Mouse (Mus musculus) left cerebral cortex, adult 18-20 months (tissue): ENCODE measurements around the gene Mief2. TPM values are rescaled to one million over a fixed set of nuclear protein-coding genes. Genes with fewer than 3 reads are reported as not detected.
A peak's percentile ranks its signal among the peaks of the same experiment; 100 is the strongest.

Experiments
- DNase-seq, 2 experiments: peaks; one replicate each; pipeline ENCODE4 v3.0.0; 2021 to 2022; ENCODE audit warnings: low spot score in 2 of 2, mixed read lengths in 1 of 2
- long read RNA-seq, 2 experiments: library from polyadenylated mRNA; stranded (forward); transcript quantifications; one replicate each; pipeline ENCODE4 v2.0.0; 2021
- total RNA-seq, 2 experiments: library from RNA; stranded (reverse); gene quantifications; 2 replicates each; pipeline ENCODE4 v1.2.3; 2021

The Mief2 gene
- total RNA-seq: 10 to 100 TPM; 19.5 to 19.9 TPM
- long read RNA-seq, experiment 1, transcript Mief2-203 (3 exons, 716 nt): minor isoform, 6 of 41 reads
- long read RNA-seq, experiment 1, transcript Mief2-201 (4 exons, 2,522 nt): major isoform, 14 of 41 reads
- long read RNA-seq, experiment 1, partial matches to known transcripts: 10 of 41 reads
- long read RNA-seq, experiment 1, other reads (novel, unspliced or antisense): 11 of 41 reads
- long read RNA-seq, experiment 2, transcript Mief2-201 (4 exons, 2,522 nt): major isoform, 13 of 30 reads
- long read RNA-seq, experiment 2, partial matches to known transcripts: 8 of 30 reads
- long read RNA-seq, experiment 2, other reads (novel, unspliced or antisense): 7 of 30 reads

- peak; percentile 93 to 96 for DNase-seq
Measured at GRCm38 (mm10) chr11:60728260-60728761, at the start of gene Mief2. Gene Mief2, plus strand, starts transcription at chr11:60728398.

GRCm38 (mm10) chr11:60696165-60696564, 32.0 kb upstream of the Mief2 start:
- DNase-seq: no peak

GRCm38 (mm10) chr11:60697561-60697960, 30.6 kb upstream of the Mief2 start:
- DNase-seq: no peak

GRCm38 (mm10) chr11:60698806-60699523, 29.2 kb upstream of the Mief2 start:
- DNase-seq: peak in 1 of 2 experiments; percentile 8

GRCm38 (mm10) chr11:60699524-60700075, 28.6 kb upstream of the Mief2 start, which contains the start of gene Llgl1:
Gene Llgl1, plus strand, starts transcription at chr11:60699723.
- peak; percentile 76 to 89 for DNase-seq

- peak in 1 of 2 experiments; percentile 1 for DNase-seq
Measured at GRCm38 (mm10) chr11:60700320-60701185, 27.6 kb upstream of the Mief2 start.

GRCm38 (mm10) chr11:60701611-60702010, 26.6 kb upstream of the Mief2 start:
- DNase-seq: no peak

GRCm38 (mm10) chr11:60703131-60703530, 25.1 kb upstream of the Mief2 start:
- DNase-seq: peak; percentile 73 to 77

GRCm38 (mm10) chr11:60704023-60704880, 23.9 kb upstream of the Mief2 start:
- peak in 1 of 2 experiments; percentile 2 for DNase-seq

- no peak for DNase-seq
Measured at GRCm38 (mm10) chr11:60705255-60705654, 22.9 kb upstream of the Mief2 start.

GRCm38 (mm10) chr11:60706076-60706475, 22.1 kb upstream of the Mief2 start:
- peak in 1 of 2 experiments; percentile 1 for DNase-seq

GRCm38 (mm10) chr11:60706696-60707480, 21.3 kb upstream of the Mief2 start:
- peak in 1 of 2 experiments; percentile 16 for DNase-seq

- DNase-seq: peak in 1 of 2 experiments; percentile 39
Measured at GRCm38 (mm10) chr11:60707672-60708071, 20.5 kb upstream of the Mief2 start.

- DNase-seq: no peak
Measured at GRCm38 (mm10) chr11:60708631-60709030, 19.6 kb upstream of the Mief2 start.

GRCm38 (mm10) chr11:60709481-60710465, 18.4 kb upstream of the Mief2 start:
- no peak for DNase-seq

GRCm38 (mm10) chr11:60711218-60711617, 17.0 kb upstream of the Mief2 start:
- DNase-seq: no peak

- no peak for DNase-seq
Measured at GRCm38 (mm10) chr11:60712040-60712439, 16.2 kb upstream of the Mief2 start.
